Mouse (Mus musculus): ENCODE data around the gene Fto. TPM values are rescaled to one million over a fixed set of nuclear protein-coding genes. Genes with fewer than 3 reads are reported as not detected.

The Fto gene
- 10 to 100 TPM; 36.5 to 37.7 TPM for total RNA-seq (2023)

GRCm38 (mm10) chr8:91312835-91313832, at the start of gene Fto, which contains the start of gene Rpgrip1l:
TSS of gene Fto (plus strand) at chr8:91313525.
TSS of gene Rpgrip1l (minus strand) at chr8:91313262.

Other genes starting within 250 kb of the Fto start
- 10 to 100 TPM; 49.0 to 50.4 TPM for gene Rbl2, start 243.5 kb upstream of the Fto start, total RNA-seq (2023)
- gene Aktip, start 113.5 kb upstream of the Fto start, total RNA-seq (2023) = 10 to 100 TPM in 1 of 2 experiments, 1 to 10 TPM in 1; 8.5 to 11.0 TPM
- gene Rpgrip1l, start 263 bp upstream of the Fto start, total RNA-seq (2023) = 1 to 10 TPM; 1.9 to 4.6 TPM

Data from monocyte, adult 59 days (primary cell).